Mouse (Mus musculus): ENCODE measurements at regions not wholly inside any gene's neighbourhood (a gene's known extent, or its start where the extent isn't known, plus 50 kb on each side); places are given as distances from the start of the nearest gene placed in this dataset.
A peak's percentile ranks its signal among the peaks of the same experiment; 100 is the strongest.
"Not testable (repeated sequence)": the region's sequence is repeated elsewhere in the genome, so short reads cannot be mapped to it uniquely, and the experiment has no call there.

GRCm38 (mm10) chr3:98968811-98969210 is 75.8 kb upstream of the Hao2 start:
- DNase-seq (ENCODE audit: low spot score in 2 of 2) = no peak

- peak; percentile 3 to 28 for DNase-seq (ENCODE audit: low spot score in 2 of 2)
These were observed 82.7 kb upstream of the Hao2 start for GRCm38 (mm10) chr3:98975777-98976176.

GRCm38 (mm10) chr3:98982787-98983186 is 89.7 kb upstream of the Hao2 start:
- no peak for DNase-seq (ENCODE audit: low spot score in 2 of 2)

- not testable (repeated sequence) for DNase-seq (ENCODE audit: low spot score in 2 of 2)
These were observed 94.2 kb upstream of the Hao2 start for GRCm38 (mm10) chr3:98987266-98987665.

GRCm38 (mm10) chr3:98990801-98991200 is 97.8 kb upstream of the Hao2 start:
- DNase-seq (ENCODE audit: low spot score in 2 of 2) = peak; percentile 25 to 47

GRCm38 (mm10) chr3:98991276-98991675 is 98.2 kb upstream of the Hao2 start:
- DNase-seq (ENCODE audit: low spot score in 2 of 2) = no peak

GRCm38 (mm10) chr3:98994086-98994485 is 101.0 kb upstream of the Hao2 start:
- no peak for DNase-seq (ENCODE audit: low spot score in 2 of 2)

- DNase-seq (ENCODE audit: low spot score in 2 of 2) = no peak
These were observed 110.2 kb upstream of the Wars2 start for GRCm38 (mm10) chr3:99030636-99031035.

- DNase-seq (ENCODE audit: low spot score in 2 of 2) = no peak
These were observed 94.7 kb upstream of the Wars2 start for GRCm38 (mm10) chr3:99046190-99046589.

- DNase-seq (ENCODE audit: low spot score in 2 of 2) = no peak
These were observed 93.7 kb upstream of the Wars2 start for GRCm38 (mm10) chr3:99047156-99047555.

DNA sequence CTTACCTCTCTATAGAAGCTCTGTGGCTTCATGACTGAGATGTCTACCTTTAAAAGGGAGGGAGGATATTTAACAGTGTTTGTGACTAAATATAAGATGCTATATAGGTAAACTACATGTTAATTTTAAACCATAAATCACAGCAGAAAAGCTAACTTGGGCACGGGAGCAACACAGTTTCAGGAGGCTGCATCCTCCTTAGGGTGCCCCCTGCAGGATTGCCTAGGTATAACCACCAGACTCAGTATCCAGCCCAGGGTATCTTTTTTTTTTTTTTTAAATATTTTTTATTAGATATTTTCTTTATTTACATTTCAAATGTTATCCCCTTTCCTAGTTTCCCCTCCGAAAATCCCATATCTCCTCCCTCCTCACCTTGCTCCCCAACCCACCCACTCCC is 91.6 kb upstream of the Wars2 start:
- no peak for DNase-seq (ENCODE audit: low spot score in 2 of 2)

GRCm38 (mm10) chr3:99052176-99052575 is 88.7 kb upstream of the Wars2 start:
- no peak for DNase-seq (ENCODE audit: low spot score in 2 of 2)

GRCm38 (mm10) chr3:99067168-99067567 is 73.7 kb upstream of the Wars2 start:
- no peak for DNase-seq (ENCODE audit: low spot score in 2 of 2)
